Comparison of ENCODE assay signal across 9 mouse cellular contexts in the genomic region with DNA sequence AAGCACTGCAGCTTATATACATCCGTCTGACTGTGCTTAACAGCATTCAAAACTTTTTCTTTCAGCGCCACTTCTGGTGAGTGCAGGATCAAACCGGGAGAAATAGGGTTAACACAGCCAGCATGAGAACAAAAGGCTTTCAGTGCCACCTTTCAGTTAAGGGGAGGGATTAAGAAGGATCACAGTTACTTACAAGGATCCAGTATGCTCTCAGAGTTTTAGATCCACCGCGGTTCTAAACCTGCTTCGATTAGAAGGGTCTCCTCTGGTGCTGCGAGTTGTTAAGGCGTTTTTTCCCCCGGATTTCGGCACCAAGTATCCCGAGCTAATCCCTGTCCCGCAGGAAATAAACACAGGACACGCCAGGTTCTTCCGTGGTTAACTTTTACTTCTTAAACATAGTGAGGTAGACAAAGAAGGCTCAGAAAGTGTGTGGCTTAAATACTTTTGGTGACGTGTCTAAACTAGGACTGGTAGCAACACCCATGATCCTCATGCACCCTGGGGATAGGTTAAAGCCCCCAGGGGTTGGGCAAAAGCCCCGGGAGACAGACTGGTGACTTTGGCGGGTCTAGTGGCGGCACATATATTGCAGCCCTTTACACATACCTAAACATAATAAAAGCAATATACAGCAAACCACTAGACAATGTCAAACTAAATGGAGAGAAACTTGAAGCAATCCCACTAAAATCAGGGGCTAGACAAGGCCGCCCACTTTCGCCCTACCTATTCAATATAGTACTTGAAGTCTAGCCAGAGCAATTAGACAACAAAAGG. TPM values are rescaled to one million over a fixed set of nuclear protein-coding genes. Genes with fewer than 3 reads are reported as not detected.
DNase-seq lines count a peak whose midpoint lies in the region; ATAC-seq and TF ChIP-seq lines count a peak whose summit lies in the region.
"Not testable (repeated sequence)": the region's sequence is repeated elsewhere in the genome, so short reads cannot be mapped to it uniquely, and the experiment has no call there.
"Had no signal": no experiment of that assay in that cellular context is flagged by ENCODE, and none has a peak within 500 bp of the region (broad histone marks: within the 10 kb centered on the region; RNA-seq: fewer than 3 reads in every experiment).

No protein-coding gene starts in this region.

- not testable (repeated sequence) for TF ChIP-seq CTCF in kidney, postnatal 0 days (IDR thresholded peaks at IDR 0.05; ENCODE audit: low read depth)

- H3K9ac ChIP-seq in heart, embryonic 11.5 days (ENCODE audit: low read depth, low read length): peak overlapping the region; percentile 59
- peak overlapping the region; percentile 47; the same call in 1 of the 2 replicates for H3K9ac ChIP-seq in hindbrain, embryonic 14.5 days
- H3K9ac ChIP-seq in kidney, postnatal 0 days (ENCODE audit: low read depth, low read length): not testable (repeated sequence)
- peak overlapping the region; percentile 34 for H3K9ac ChIP-seq in lung, embryonic 16.5 days (ENCODE audit: low read length)
- H3K9ac ChIP-seq in stomach, embryonic 16.5 days (ENCODE audit: low read length): peak overlapping the region; percentile 30

- not testable (repeated sequence) for H3K27ac ChIP-seq in brown adipose tissue, adult 24 weeks (replicated peaks; ENCODE audit: low read depth, low read length); heart, embryonic 11.5 days (ENCODE audit: low read depth, low read length); hindbrain, embryonic 14.5 days; kidney, postnatal 0 days; lung, embryonic 16.5 days (ENCODE audit: low read length); stomach, embryonic 16.5 days (ENCODE audit: low read length)

- peak overlapping the region; percentile 64 for H3K4me2 ChIP-seq in heart, embryonic 11.5 days
- H3K4me2 ChIP-seq in hindbrain, embryonic 14.5 days (replicated peaks): peak overlapping the region; percentile 48
- peak overlapping the region; percentile 50 for H3K4me2 ChIP-seq in kidney, postnatal 0 days (ENCODE audit: low read length)
- H3K4me2 ChIP-seq in lung, embryonic 16.5 days (ENCODE audit: low read depth, low read length): peak overlapping the region; percentile 53
- H3K4me2 ChIP-seq in stomach, embryonic 16.5 days (ENCODE audit: low read depth, low read length): peak overlapping the region; percentile 49

- H3K36me3 ChIP-seq in heart, embryonic 11.5 days (ENCODE audit: control insufficient read depth, insufficient read depth, low read length); hindbrain, embryonic 14.5 days (replicated peaks; ENCODE audit: control insufficient read depth, insufficient read depth); kidney, postnatal 0 days (ENCODE audit: insufficient read depth, low read length); lung, embryonic 16.5 days (ENCODE audit: control insufficient read depth, insufficient read depth, low read length); stomach, embryonic 16.5 days (ENCODE audit: control insufficient read depth, insufficient read depth, low read length): not testable (repeated sequence)

- 0 out of 2 replicates have a peak overlapping the region, but pooled peaks have one; percentile 7 for H3K4me3 ChIP-seq in brown adipose tissue, adult 24 weeks (ENCODE audit: insufficient read depth, low read depth, low read length)
- peak overlapping the region; percentile 36 for H3K4me3 ChIP-seq in heart, embryonic 11.5 days (ENCODE audit: low read depth, low read length)
- peak overlapping the region; percentile 17 for H3K4me3 ChIP-seq in hindbrain, embryonic 14.5 days (replicated peaks; ENCODE audit: low read length)
- H3K4me3 ChIP-seq in kidney, postnatal 0 days (replicated peaks; ENCODE audit: low read depth, low read length): peak overlapping the region; percentile 23; the same call in 1 of the 2 replicates
- peak overlapping the region; percentile 39 for H3K4me3 ChIP-seq in lung, embryonic 16.5 days (ENCODE audit: low read length)
- peak overlapping the region; percentile 35 for H3K4me3 ChIP-seq in stomach, embryonic 16.5 days (replicated peaks; ENCODE audit: low read length)

- not testable (repeated sequence) for H3K4me1 ChIP-seq in brown adipose tissue, adult 24 weeks (ENCODE audit: control insufficient read depth, insufficient read depth, insufficient read length, low read length); heart, embryonic 11.5 days (ENCODE audit: control insufficient read depth, insufficient read depth, low read length); hindbrain, embryonic 14.5 days (replicated peaks; ENCODE audit: control insufficient read depth, insufficient read depth, low read length); kidney, postnatal 0 days (replicated peaks; ENCODE audit: insufficient read depth, low read length); lung, embryonic 16.5 days (replicated peaks; ENCODE audit: control insufficient read depth, insufficient read depth, low read length); stomach, embryonic 16.5 days (ENCODE audit: control insufficient read depth, insufficient read depth, low read length)

- not testable (repeated sequence) for H3K27me3 ChIP-seq in heart, embryonic 11.5 days (ENCODE audit: control insufficient read depth, insufficient read depth, low read length); hindbrain, embryonic 14.5 days (ENCODE audit: control insufficient read depth, insufficient read depth, low read length); kidney, postnatal 0 days (ENCODE audit: insufficient read depth, low read length); lung, embryonic 16.5 days (ENCODE audit: control insufficient read depth, insufficient read depth, low read depth, low read length); stomach, embryonic 16.5 days (ENCODE audit: control insufficient read depth, insufficient read depth, low read length)

- ATAC-seq in heart, embryonic 11.5 days (replicated peaks; ENCODE audit: insufficient number of reproducible peaks, low FRiP score, low TSS enrichment); hindbrain, embryonic 14.5 days (ENCODE audit: low FRiP score); kidney, postnatal 0 days (replicated peaks; ENCODE audit: low FRiP score, low read depth); lung, embryonic 16.5 days (ENCODE audit: low read depth); stomach, embryonic 16.5 days (ENCODE audit: insufficient read depth, low FRiP score): not testable (repeated sequence)

- peak; percentile 1 for DNase-seq in fat pad, adult 2 months (ENCODE audit: extremely low read depth, low read depth, low spot score)
- DNase-seq in hindbrain, embryonic 14.5 days (ENCODE audit: low spot score): not testable (repeated sequence)
- peak; percentile 8 for DNase-seq in kidney, postnatal 0 days (ENCODE audit: low spot score)
- DNase-seq in neural tube, embryonic 10.5 days (ENCODE audit: extremely low spot score, low spot score): peak; percentile 24

- WGBS in heart, embryonic 11.5 days (ENCODE audit: insufficient replicate concordance): 7% methylated on average over 19 of the region's 20 CpGs
- WGBS in hindbrain, embryonic 14.5 days: 8% methylated on average over 19 of the region's 20 CpGs
- 9% methylated on average over 19 of the region's 20 CpGs for WGBS in kidney, postnatal 0 days
- 7% methylated on average over 19 of the region's 20 CpGs for WGBS in lung, embryonic 16.5 days
- 9% methylated on average over 19 of the region's 20 CpGs for WGBS in stomach, embryonic 16.5 days

- H3K9me3 ChIP-seq in heart, embryonic 11.5 days (replicated peaks; ENCODE audit: control insufficient read depth, low read length); hindbrain, embryonic 14.5 days (ENCODE audit: control insufficient read depth, low read length); kidney, postnatal 0 days (replicated peaks; ENCODE audit: low read length); lung, embryonic 16.5 days (ENCODE audit: control insufficient read depth, low read length); stomach, embryonic 16.5 days (replicated peaks; ENCODE audit: control insufficient read depth, low read length): not testable (repeated sequence)

RNA-seq across cellular contexts. Expression of a gene that starts 6.9 kb away (rescaled TPM):
- polyA plus RNA-seq in brown adipose tissue, adult 24 weeks (2012; ENCODE audit: insufficient read depth, insufficient read length, missing spikeins): not detected in 2 replicates
- 0.13 TPM in 1 of 2 replicates, not detected in the other for polyA plus RNA-seq in heart, embryonic 11.5 days (2014; fragmentation: Nextera tagmentation; extraction: Ambion mirVana)
- not detected in 2 replicates for polyA plus RNA-seq in hindbrain, embryonic 14.5 days (2014; fragmentation: Nextera tagmentation; extraction: Ambion mirVana)
- polyA plus RNA-seq in kidney, postnatal 0 days (2015; fragmentation: Nextera tagmentation; extraction: Ambion mirVana): not detected in 2 replicates
- polyA plus RNA-seq in lung, embryonic 16.5 days (2015; fragmentation: Nextera tagmentation; extraction: Ambion mirVana): not detected in 2 replicates
- 0.17 and 0.35 TPM in 2 replicates for polyA plus RNA-seq in stomach, embryonic 16.5 days (2015; fragmentation: Nextera tagmentation; extraction: Ambion mirVana)

RNA-seq across cellular contexts. Expression of a gene that starts 37.1 kb away (rescaled TPM):
- polyA plus RNA-seq in brown adipose tissue, adult 24 weeks (2012; ENCODE audit: insufficient read depth, insufficient read length, missing spikeins): not detected in 2 replicates
- polyA plus RNA-seq in heart, embryonic 11.5 days (2014; fragmentation: Nextera tagmentation; extraction: Ambion mirVana): 0.11 and 0.52 TPM in 2 replicates
- polyA plus RNA-seq in hindbrain, embryonic 14.5 days (2014; fragmentation: Nextera tagmentation; extraction: Ambion mirVana): 0.19 TPM in 1 of 2 replicates, not detected in the other
- 0.14 and 0.15 TPM in 2 replicates for polyA plus RNA-seq in kidney, postnatal 0 days (2015; fragmentation: Nextera tagmentation; extraction: Ambion mirVana)
- polyA plus RNA-seq in lung, embryonic 16.5 days (2015; fragmentation: Nextera tagmentation; extraction: Ambion mirVana): 0.15 TPM in 1 of 2 replicates, not detected in the other
- polyA plus RNA-seq in stomach, embryonic 16.5 days (2015; fragmentation: Nextera tagmentation; extraction: Ambion mirVana): 0.37 TPM in 1 of 2 replicates, not detected in the other

RNA-seq across cellular contexts. Expression of a gene that starts 48.6 kb away (rescaled TPM):
- polyA plus RNA-seq in brown adipose tissue, adult 24 weeks (2012; ENCODE audit: insufficient read depth, insufficient read length, missing spikeins): not detected in 2 replicates
- polyA plus RNA-seq in heart, embryonic 11.5 days (2014; fragmentation: Nextera tagmentation; extraction: Ambion mirVana): not detected in 2 replicates
- polyA plus RNA-seq in hindbrain, embryonic 14.5 days (2014; fragmentation: Nextera tagmentation; extraction: Ambion mirVana): not detected in 2 replicates
- polyA plus RNA-seq in kidney, postnatal 0 days (2015; fragmentation: Nextera tagmentation; extraction: Ambion mirVana): not detected in 2 replicates
- 0.21 TPM in 1 of 2 replicates, not detected in the other for polyA plus RNA-seq in lung, embryonic 16.5 days (2015; fragmentation: Nextera tagmentation; extraction: Ambion mirVana)
- 0.19 and 0.41 TPM in 2 replicates for polyA plus RNA-seq in stomach, embryonic 16.5 days (2015; fragmentation: Nextera tagmentation; extraction: Ambion mirVana)
- polyA plus RNA-seq: frontal cortex, adult 2 months had no signal
